Mouse (Mus musculus): ENCODE results near the gene Slc25a43. TPM values are rescaled to one million over a fixed set of nuclear protein-coding genes. Genes with fewer than 3 reads are reported as not detected.
"Not testable (repeated sequence)": the region's sequence is repeated elsewhere in the genome, so short reads cannot be mapped to it uniquely, and the experiment has no call there.

Gene Slc25a43
- polyA plus RNA-seq, 1 experiment from 2014 or later: 1.0 TPM

DNA sequence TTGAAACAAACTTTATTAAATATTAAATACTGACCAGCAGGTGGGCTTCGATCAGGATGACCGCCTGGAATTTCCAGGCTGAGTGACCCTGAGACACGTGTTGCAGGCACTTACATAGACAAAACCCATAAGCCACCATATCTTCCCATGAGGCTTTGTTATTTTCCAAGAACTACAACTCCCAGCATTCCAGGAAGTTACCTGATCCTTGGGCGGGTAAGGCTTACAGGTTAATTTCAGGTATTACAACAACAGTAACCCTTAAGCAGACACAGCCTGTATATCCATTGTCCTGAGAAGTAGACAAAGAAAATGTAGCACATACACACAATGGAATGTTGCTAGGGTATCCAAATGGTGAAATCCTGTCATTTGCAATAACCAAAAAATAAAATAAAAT lies 45.9 kb downstream of the Slc25a43 start:
- WGBS (ENCODE audit: insufficient replicate concordance): 70% methylated on average over 4 of the region's 4 CpGs
- ATAC-seq (ENCODE audit: low read depth): no peak

DNA sequence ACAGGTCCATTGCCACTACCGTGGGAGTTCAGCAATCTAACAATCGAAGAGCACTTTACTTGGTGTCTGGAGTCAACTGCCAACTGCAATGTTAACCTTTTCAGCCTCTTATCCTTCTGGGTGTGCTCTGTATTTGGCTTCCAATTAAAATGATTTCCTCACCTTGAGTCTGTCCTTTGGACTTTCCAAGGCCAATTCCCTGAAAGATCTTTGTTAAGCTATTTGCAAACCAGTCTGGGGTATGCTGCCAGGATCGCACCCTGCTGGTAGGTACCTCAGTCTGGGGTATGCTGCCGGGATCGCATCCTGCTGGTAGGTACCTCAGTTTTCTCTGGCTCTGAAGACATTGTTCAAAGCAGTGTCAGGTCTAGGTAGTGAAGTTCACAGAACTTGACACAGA lies 51.1 kb downstream of the Slc25a43 start:
- peaks cover 13% of the 10 kb centered on the region for H3K4me1 ChIP-seq (replicated peaks)
- no peaks in the 10 kb centered on the region for H3K27me3 ChIP-seq
- no peak overlapping the region for H3K4me3 ChIP-seq (replicated peaks)
- H3K27ac ChIP-seq: no peak overlapping the region
- no peak overlapping the region for H3K9ac ChIP-seq
- H3K36me3 ChIP-seq: peaks cover 15% of the 10 kb centered on the region
- ATAC-seq (ENCODE audit: low read depth) (no peak), DNase-seq (no peak)
- 62% methylated on average over 5 of the region's 5 CpGs for WGBS (ENCODE audit: insufficient replicate concordance)
- H3K9me3 ChIP-seq (replicated peaks): no peaks in the 10 kb centered on the region
- no peak overlapping the region for H3K4me2 ChIP-seq

More for the DNA sequence above, 45.9 kb downstream of the Slc25a43 start:
- no peaks in the 10 kb centered on the region for H3K36me3 ChIP-seq
- H3K9me3 ChIP-seq (replicated peaks): no peaks in the 10 kb centered on the region
- H3K9ac ChIP-seq: no peak overlapping the region
- H3K4me3 ChIP-seq (replicated peaks): no peak overlapping the region
- DNase-seq: no peak
- H3K27me3 ChIP-seq: no peaks in the 10 kb centered on the region
- H3K27ac ChIP-seq: no peak overlapping the region
- no peak overlapping the region for H3K4me2 ChIP-seq
- H3K4me1 ChIP-seq (replicated peaks): 0 out of 2 replicates have a peak, but pooled peaks cover under 1% of the 10 kb centered on the region

DNA sequence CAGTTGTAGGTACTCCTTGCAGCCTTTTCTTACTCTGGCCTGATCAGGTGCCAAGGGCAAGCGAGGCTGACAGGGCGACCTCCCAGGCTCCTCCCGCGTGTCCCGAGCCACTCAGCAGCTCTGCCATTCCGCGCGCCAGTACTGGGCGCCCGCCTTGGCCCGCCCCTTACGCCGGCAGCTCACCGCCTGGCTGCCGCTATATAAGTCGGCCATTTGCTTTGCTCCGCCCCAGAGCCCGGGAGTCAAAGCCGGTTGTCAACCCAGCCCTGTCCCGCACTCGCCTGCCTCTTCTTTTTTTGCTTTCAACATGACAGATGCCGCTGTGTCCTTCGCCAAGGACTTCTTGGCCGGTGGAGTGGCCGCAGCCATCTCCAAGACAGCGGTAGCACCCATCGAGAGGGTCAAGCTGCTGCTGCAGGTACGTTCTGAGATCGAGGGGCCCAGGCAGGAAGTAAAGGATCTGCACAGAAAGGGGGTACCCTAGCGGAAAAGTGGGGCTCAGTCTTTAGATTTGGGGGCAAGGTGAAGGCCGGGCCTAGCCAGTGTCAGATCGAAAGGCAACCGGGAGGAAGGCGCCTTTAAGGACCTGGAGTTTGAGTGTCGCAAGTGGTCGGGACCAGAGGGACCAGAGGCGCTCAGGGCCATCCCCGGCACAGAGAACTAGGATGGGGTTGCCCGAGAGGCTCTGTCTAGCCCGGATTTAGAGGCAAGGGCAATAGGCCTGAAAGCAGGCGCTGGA lies 52.1 kb downstream of the Slc25a43 start, which contains the start of gene Slc25a5:
Slc25a5 (plus strand) TSS at position 228 of the 739 bp plus-strand sequence.
- H3K27ac ChIP-seq: peak within 1 kb of the TSS; percentile 93

DNA sequence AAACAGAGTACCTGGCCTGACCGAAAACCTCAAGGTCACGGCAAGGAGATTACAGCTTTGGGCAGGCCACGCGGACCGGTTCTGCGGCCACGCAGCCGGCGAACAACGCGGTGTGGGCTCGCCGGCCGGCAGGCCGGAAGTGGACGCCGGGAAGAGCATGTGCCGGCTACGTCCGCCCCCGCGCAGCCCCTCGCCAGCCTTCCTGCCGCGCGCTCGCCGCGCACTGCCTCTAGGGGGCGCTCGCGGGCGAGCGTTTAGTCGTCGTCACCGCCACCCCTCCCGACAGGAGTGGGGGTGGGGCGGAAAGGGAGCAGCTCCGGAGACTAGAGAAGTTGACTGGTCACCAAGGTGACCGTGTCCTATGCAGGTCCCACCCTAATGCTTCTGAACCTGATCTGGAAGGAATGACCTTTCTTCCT lies 52.7 kb downstream of the Slc25a43 start:
- 15% methylated on average over 41 of the region's 41 CpGs for WGBS (ENCODE audit: insufficient replicate concordance)
- peak; percentile 64 for ATAC-seq (ENCODE audit: low read depth)
- H3K4me2 ChIP-seq: peak overlapping the region; percentile 73
- H3K27me3 ChIP-seq: no peaks in the 10 kb centered on the region
- H3K9ac ChIP-seq: peak overlapping the region; percentile 91
- H3K27ac ChIP-seq: peak overlapping the region; percentile 93
- DNase-seq: peak; percentile 72
- peaks cover 13% of the 10 kb centered on the region for H3K4me1 ChIP-seq (replicated peaks)
- H3K4me3 ChIP-seq (replicated peaks): peak overlapping the region; percentile 77
- H3K36me3 ChIP-seq: peaks cover 15% of the 10 kb centered on the region
- no peaks in the 10 kb centered on the region for H3K9me3 ChIP-seq (replicated peaks)

More for the DNA sequence above, 52.1 kb downstream of the Slc25a43 start, which contains the start of gene Slc25a5:
- WGBS (ENCODE audit: insufficient replicate concordance): 12% methylated on average over 40 of the region's 41 CpGs
- Histone ChIP-seq H3K9me3 (replicated peaks) (no peaks in the 10 kb centered on the region), H3K4me1 (replicated peaks) (peaks cover 13% of the 10 kb centered on the region), H3K4me3 (replicated peaks) (peak within 1 kb of the TSS; percentile 77), H3K36me3 (peaks cover 15% of the 10 kb centered on the region), H3K27me3 (no peaks in the 10 kb centered on the region), H3K4me2 (peak within 1 kb of the TSS; percentile 73), H3K9ac (peak within 1 kb of the TSS; percentile 91)
- ATAC-seq (ENCODE audit: low read depth) (peak; percentile 96), DNase-seq (peak; percentile 83)

DNA sequence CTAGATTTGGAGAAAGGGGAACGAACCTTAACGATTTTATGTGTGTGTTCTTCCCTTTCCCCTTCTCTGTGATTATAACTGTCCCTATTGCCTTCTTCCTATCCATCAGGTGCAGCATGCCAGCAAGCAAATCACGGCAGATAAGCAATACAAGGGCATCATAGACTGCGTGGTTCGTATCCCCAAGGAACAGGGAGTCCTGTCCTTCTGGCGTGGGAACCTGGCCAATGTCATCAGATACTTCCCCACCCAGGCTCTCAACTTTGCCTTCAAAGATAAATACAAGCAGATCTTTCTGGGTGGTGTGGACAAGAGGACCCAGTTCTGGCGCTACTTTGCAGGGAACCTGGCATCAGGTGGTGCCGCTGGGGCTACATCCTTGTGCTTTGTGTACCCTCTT lies 53.3 kb downstream of the Slc25a43 start:
- H3K9me3 ChIP-seq (replicated peaks); ATAC-seq (ENCODE audit: low read depth); H3K27me3 ChIP-seq; DNase-seq: not testable (repeated sequence)
- WGBS (ENCODE audit: insufficient replicate concordance): 55% methylated on average over 8 of the region's 8 CpGs
- Histone ChIP-seq H3K27ac (peak overlapping the region; percentile 34; the same call in 1 of the 2 replicates), H3K4me3 (replicated peaks) (peak overlapping the region; percentile 77), H3K4me2 (peak overlapping the region; percentile 73), H3K36me3 (peaks cover 15% of the 10 kb centered on the region), H3K4me1 (replicated peaks) (peaks cover 13% of the 10 kb centered on the region), H3K9ac (peak overlapping the region; percentile 91)

DNA sequence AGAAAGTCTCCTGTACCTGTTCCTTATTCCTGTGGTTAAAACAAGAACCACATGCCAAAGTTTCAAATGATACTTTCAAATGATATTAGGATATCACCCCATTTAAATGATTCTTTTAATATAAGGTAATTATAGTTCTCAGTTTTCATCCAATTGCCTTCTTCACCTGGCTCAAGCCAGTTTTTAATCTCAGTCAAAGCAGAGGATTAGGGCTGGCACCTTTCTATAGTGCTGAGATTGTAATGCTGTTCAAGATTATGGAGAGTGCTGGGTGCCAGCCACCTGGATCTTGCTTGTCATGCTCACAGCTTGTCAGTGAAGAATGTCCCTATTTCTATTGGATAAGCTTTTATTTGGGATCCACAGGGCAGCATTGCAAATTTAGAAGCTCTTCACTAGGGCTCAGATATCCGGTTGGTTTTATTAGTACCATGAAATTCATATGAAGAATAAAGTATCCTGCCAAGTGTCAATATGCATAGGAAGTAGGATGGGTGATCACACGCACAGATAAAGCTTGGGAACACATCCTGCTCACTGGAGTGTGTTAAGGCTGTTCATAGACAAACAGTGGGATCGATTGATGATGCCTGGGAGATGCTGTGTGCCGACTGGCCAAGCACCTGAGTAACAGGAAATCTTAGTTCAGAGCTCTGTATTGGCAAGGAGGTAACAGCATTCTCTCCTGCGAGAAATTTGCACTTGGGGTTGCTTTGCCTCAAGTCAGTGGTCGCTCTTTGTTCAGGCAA lies 55.8 kb downstream of the Slc25a43 start:
- 41% methylated on average over 6 of the region's 6 CpGs for WGBS (ENCODE audit: insufficient replicate concordance)
- ATAC-seq (ENCODE audit: low read depth) (no peak), DNase-seq (no peak)
- no peaks in the 10 kb centered on the region for H3K9me3 ChIP-seq (replicated peaks)
- H3K4me1 ChIP-seq (replicated peaks): peaks cover 13% of the 10 kb centered on the region
- no peaks in the 10 kb centered on the region for H3K27me3 ChIP-seq
- H3K36me3 ChIP-seq: peaks cover 15% of the 10 kb centered on the region
- no peak overlapping the region for H3K9ac ChIP-seq
- H3K4me2 ChIP-seq: no peak overlapping the region
- no peak overlapping the region for H3K27ac ChIP-seq
- H3K4me3 ChIP-seq (replicated peaks): no peak overlapping the region

DNA sequence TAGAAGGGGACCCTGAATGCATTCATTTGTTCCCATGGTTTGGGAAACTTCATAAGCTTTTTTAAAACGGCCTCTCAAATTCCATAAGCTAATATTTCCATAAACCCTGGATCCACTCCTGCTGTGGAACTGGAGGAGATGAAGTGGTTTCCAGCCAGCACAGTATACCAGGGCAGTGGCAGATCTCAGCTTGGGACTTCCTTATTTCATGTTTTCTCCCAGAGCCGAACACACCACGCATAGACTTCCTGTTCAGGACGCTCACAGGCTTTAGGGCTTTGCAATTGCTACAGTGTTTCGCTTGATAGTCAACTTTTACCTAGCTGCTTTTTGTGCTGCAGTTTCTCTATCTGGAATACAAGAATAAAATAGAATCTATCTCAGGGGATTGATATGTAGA lies 59.7 kb downstream of the Slc25a43 start:
- Histone ChIP-seq H3K36me3 (peaks cover 4% of the 10 kb centered on the region), H3K4me1 (replicated peaks) (peaks cover 8% of the 10 kb centered on the region), H3K9me3 (replicated peaks) (no peaks in the 10 kb centered on the region), H3K9ac (no peak overlapping the region), H3K27me3 (no peaks in the 10 kb centered on the region), H3K27ac (no peak overlapping the region), H3K4me2 (no peak overlapping the region), H3K4me3 (replicated peaks) (no peak overlapping the region)
- 37% methylated on average over 5 of the region's 5 CpGs for WGBS (ENCODE audit: insufficient replicate concordance)
- ATAC-seq (ENCODE audit: low read depth) (no peak), DNase-seq (no peak)

DNA sequence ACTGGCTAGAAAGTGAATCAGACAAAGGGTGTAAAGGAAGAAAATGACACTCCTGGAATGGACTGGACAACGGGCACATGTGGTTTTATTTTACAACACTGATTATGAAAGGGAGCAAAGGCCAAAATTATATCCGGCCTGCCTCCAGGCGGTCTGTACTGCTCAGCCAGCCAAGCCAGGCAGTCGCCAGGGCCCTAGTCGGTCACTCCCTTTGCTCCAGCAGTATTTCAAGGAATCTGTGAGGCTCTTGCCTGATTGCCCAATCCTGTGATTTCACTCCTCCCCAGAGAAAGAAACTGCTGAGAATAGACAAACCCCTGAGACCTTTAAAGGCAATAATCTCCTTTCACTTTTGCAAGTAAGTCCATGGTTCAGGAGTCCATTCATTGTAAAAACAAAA lies 60.7 kb downstream of the Slc25a43 start:
- 59% methylated on average over 5 of the region's 5 CpGs for WGBS (ENCODE audit: insufficient replicate concordance)
- no peak overlapping the region for H3K4me2 ChIP-seq
- H3K4me3 ChIP-seq (replicated peaks): no peak overlapping the region
- H3K9ac ChIP-seq: no peak overlapping the region
- no peak for DNase-seq
- H3K27me3 ChIP-seq: no peaks in the 10 kb centered on the region
- H3K9me3 ChIP-seq (replicated peaks): no peaks in the 10 kb centered on the region
- H3K36me3 ChIP-seq: no peaks in the 10 kb centered on the region
- no peak for ATAC-seq (ENCODE audit: low read depth)
- peaks cover 8% of the 10 kb centered on the region for H3K4me1 ChIP-seq (replicated peaks)
- H3K27ac ChIP-seq: no peak overlapping the region

DNA sequence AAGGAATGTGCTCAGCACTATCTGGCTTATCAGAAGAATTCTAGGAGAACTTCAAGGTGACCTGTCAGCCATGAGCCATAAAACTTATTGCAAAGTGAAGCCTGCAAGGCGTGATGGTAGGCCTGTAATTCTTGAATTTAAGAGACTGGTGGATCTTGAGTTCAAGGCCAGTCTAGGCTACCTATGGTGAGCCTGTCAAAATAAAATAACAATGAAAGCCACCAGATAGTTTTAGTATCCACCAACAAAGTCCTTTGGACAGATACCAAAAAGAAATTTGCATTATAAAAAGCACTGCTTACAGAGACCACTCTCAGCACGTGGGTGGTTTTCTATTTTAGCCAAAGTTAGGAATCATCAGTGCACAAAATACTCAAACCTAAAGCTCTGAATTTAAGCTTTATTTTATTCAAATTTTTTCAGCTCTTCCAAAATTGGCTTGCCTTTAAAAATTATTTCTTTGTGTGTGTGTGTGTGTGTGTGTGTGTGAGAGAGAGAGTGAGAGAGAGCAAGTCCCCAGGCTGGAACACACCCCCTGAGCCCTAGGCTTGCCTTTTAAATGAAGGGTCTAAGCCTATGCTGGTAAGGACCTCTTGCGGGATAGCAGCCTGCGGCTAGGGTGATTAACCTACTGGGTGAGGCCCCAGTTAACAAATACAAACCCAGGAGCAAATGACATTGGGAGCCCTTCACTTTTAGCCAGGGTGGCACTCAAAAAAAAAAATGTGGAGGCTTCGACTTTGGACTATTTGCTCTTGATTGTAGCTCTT lies 62.2 kb downstream of the Slc25a43 start:
- Histone ChIP-seq H3K9me3 (replicated peaks) (no peaks in the 10 kb centered on the region), H3K4me1 (replicated peaks) (peaks cover 8% of the 10 kb centered on the region), H3K9ac (no peak overlapping the region), H3K36me3 (no peaks in the 10 kb centered on the region), H3K4me2 (no peak overlapping the region), H3K4me3 (replicated peaks) (no peak overlapping the region), H3K27me3 (no peaks in the 10 kb centered on the region), H3K27ac (no peak overlapping the region)
- DNase-seq: no peak
- WGBS (ENCODE audit: insufficient replicate concordance): 68% methylated on average over 5 of the region's 5 CpGs
- ATAC-seq (ENCODE audit: low read depth): no peak

DNA sequence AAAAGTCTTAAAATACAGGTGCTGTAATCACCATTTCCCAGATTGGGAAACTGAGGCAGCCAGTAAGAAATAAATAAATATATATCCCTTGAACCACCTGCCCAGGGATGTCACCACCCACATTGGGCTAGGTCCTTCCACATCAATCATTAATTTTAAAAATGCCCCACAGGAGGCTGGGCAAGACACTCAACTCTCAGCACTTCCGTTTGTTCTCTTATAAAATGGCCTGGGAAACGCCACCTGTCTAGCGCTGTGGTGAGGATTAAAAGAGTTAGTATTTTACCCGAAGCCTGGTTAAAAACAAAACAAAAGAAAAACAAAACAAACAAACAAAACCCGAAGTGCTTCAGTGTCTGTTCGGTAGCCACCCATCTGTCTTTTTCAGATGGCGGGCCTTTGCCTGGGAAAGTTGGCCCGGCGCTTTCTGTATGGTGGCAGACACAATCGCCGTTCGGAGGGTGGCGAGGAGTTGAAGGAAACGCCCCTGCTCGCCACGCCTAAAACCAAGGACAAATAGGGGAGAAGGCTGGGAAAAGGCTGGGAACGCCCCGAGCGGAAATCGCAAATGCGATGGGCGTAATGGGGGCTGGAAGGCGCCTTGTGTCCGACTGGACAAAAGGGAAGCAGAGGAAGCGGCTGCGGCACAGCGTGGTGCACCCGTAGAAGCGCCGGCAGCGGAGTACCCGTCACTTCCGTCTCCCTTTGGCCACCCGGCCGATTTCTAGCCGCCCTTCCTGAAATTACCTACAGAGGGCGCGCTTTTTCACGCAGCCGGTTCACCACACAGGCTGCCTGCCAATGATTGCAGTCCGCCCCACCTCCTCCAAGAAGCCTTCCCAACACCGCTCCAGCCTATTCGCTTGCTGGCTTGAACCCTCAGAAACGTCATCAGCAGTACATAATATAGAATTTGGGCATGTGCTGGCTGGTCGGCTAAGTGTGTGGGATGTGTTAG lies 64.2 kb downstream of the Slc25a43 start:
- H3K4me3 ChIP-seq (replicated peaks): peak overlapping the region; percentile 60
- ATAC-seq (ENCODE audit: low read depth) (peak; percentile 93), DNase-seq (peak; percentile 82)
- H3K9me3 ChIP-seq (replicated peaks): no peaks in the 10 kb centered on the region
- peak overlapping the region; percentile 62 for H3K9ac ChIP-seq
- no peaks in the 10 kb centered on the region for H3K27me3 ChIP-seq
- H3K27ac ChIP-seq: peak overlapping the region; percentile 87
- peak overlapping the region; percentile 65 for H3K4me2 ChIP-seq
- H3K36me3 ChIP-seq: no peaks in the 10 kb centered on the region
- WGBS (ENCODE audit: insufficient replicate concordance): 7% methylated on average over 45 of the region's 45 CpGs
- peaks cover 8% of the 10 kb centered on the region for H3K4me1 ChIP-seq (replicated peaks)

Data from liver, embryonic 13.5 days (tissue).